Mouse (Mus musculus) liver, embryonic 11.5 days (tissue): Measurements from ENCODE around the gene Tal1. TPM values are rescaled to one million over a fixed set of nuclear protein-coding genes. Genes with fewer than 3 reads are reported as not detected.
A peak's percentile ranks its signal among the peaks of the same experiment; 100 is the strongest.

Experiments
- ATAC-seq: fragments of 200-750 bp; cut with Nextera tagmentation; replicated peaks from 2 replicates; pipeline ENCODE4 v1.8.0; 2017; ENCODE audit warnings: moderate number of reproducible peaks, mild to moderate bottlenecking, moderate TSS enrichment, moderate library complexity; ENCODE audit not compliant: low FRiP score
- DNase-seq: peaks from one replicate; pipeline ENCODE4 v3.0.0-alpha.2; 2017; ENCODE audit warnings: low spot score
- H3K27ac ChIP-seq: fragments of 300-500 bp; sonication (generic); 2 replicates; pipeline ENCODE4 v1.5.1; 2014; ENCODE audit warnings: mild to moderate bottlenecking, low read depth, low read length, control low read depth
- H3K27me3 ChIP-seq: fragments of 300-500 bp; sonication (generic); replicated peaks from 2 replicates; pipeline ENCODE4 v1.6.1; 2014; ENCODE audit warnings: low read length, mixed read lengths; ENCODE audit not compliant: control insufficient read depth, insufficient read depth
- H3K36me3 ChIP-seq: fragments of 300-500 bp; sonication (generic); 2 replicates; pipeline ENCODE4 v1.6.1; 2014; ENCODE audit warnings: mild to moderate bottlenecking, low read length, moderate library complexity, mixed read lengths; ENCODE audit not compliant: control insufficient read depth, insufficient read depth
- H3K4me1 ChIP-seq: fragments of 300-500 bp; sonication (generic); replicated peaks from 2 replicates; pipeline ENCODE4 v1.6.1; 2014; ENCODE audit warnings: low read length, mixed read lengths; ENCODE audit not compliant: control insufficient read depth, insufficient read depth
- H3K4me2 ChIP-seq: fragments of 300-500 bp; sonication (generic); 2 replicates; pipeline ENCODE4 v1.6.1; 2014; ENCODE audit warnings: mild to moderate bottlenecking, control low read depth, moderate library complexity
- H3K4me3 ChIP-seq: fragments of 300-500 bp; sonication (generic); 2 replicates; pipeline ENCODE4 v1.5.1; 2014; ENCODE audit warnings: low read depth, low read length, control low read depth
- H3K9ac ChIP-seq: fragments of 300-500 bp; sonication (generic); 2 replicates; pipeline ENCODE4 v1.6.1; 2014; ENCODE audit warnings: low read depth, low read length, control low read depth
- H3K9me3 ChIP-seq: fragments of 300-500 bp; sonication (generic); 2 replicates; pipeline ENCODE4 v1.6.1; 2016; ENCODE audit warnings: low read length, inconsistent platforms, mixed read lengths; ENCODE audit not compliant: control insufficient read depth
- WGBS: fragments of 180-500 bp; shearing (Covaris S2); extraction: QIAGEN DNeasy Blood & Tissue Kit; methylation state at CpG from one replicate; pipeline ENCODE4 v1.1.7; 2014; 5-methylcytosine and 5-hydroxymethylcytosine counted together
- polyA plus RNA-seq: library from polyadenylated mRNA; unstranded; fragments of >200 nt; fragmentation: Nextera tagmentation; extraction: Ambion mirVana; gene quantifications from 2 replicates; pipeline ENCODE4 v1.2.1, GENCODE M21; 2014

Tal1 gene
- polyA plus RNA-seq, 1 experiment from 2014 or later, result 42.7 TPM

GRCm38 (mm10) chr4:115079821-115080349 lies 23.7 kb downstream of the Tal1 start:
- Histone ChIP-seq H3K9me3 (no peaks in the 10 kb centered on the region), H3K4me3 (no peak overlapping the region), H3K4me1 (peaks cover 21% of the 10 kb centered on the region), H3K27me3 (no peaks in the 10 kb centered on the region), H3K4me2 (no peak overlapping the region), H3K9ac (no peak overlapping the region; the same call in 1 of the 2 replicates), H3K36me3 (no peaks in the 10 kb centered on the region), H3K27ac (no peak overlapping the region)
- WGBS, result 49% methylated on average over 5 of the region's 5 CpGs
- ATAC-seq (no peak), DNase-seq (no peak)

- H3K4me1 ChIP-seq, result peaks cover 11% of the 10 kb centered on the region
- no peaks in the 10 kb centered on the region for H3K27me3 ChIP-seq
- WGBS, result 94% methylated on average over 3 of the region's 3 CpGs
- H3K9me3 ChIP-seq, result no peaks in the 10 kb centered on the region
- ATAC-seq, result no peak
- DNase-seq, result no peak
- no peak overlapping the region for H3K27ac ChIP-seq
- H3K4me2 ChIP-seq, result no peak overlapping the region
- H3K4me3 ChIP-seq, result no peak overlapping the region
- H3K36me3 ChIP-seq, result no peaks in the 10 kb centered on the region
- H3K9ac ChIP-seq, result no peak overlapping the region
These were observed 26.8 kb downstream of the Tal1 start for GRCm38 (mm10) chr4:115083031-115083430.

DNA sequence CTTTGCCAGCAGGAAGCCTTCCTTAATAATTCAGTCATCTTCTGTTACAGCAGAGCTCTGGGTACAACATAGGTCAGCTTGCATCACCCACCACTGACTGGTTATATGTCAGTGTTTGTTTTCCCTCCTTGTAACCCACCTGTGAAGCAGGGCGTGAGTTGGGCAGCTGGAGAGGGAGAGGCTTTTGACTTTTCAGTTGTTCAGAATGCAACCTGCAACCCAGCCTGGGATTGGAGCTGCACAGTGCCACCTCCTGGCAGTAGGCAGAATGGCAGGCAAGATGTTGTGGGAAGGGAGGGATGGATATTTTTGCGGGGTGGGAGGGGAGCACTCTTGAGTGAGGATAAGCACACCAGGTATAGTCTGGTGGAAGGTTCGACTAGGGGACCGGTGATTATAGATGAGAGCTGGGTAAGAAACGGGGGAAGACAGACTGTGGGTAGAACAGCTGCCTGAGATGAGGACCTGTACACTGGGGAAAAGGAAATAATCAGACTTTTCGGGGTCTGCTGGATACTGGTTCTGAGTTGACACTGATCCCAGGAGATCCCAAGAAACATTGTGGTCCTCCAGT lies 29.4 kb downstream of the Tal1 start:
- no peak overlapping the region for H3K4me2 ChIP-seq
- H3K9ac ChIP-seq, result no peak overlapping the region; the same call in 1 of the 2 replicates
- no peaks in the 10 kb centered on the region for H3K36me3 ChIP-seq
- H3K4me3 ChIP-seq, result no peak overlapping the region
- peak; percentile 75 for DNase-seq
- H3K9me3 ChIP-seq, result no peaks in the 10 kb centered on the region
- H3K27ac ChIP-seq, result no peak overlapping the region
- H3K27me3 ChIP-seq, result peaks cover 4% of the 10 kb centered on the region
- ATAC-seq, result peak; percentile 38
- 17% methylated on average over 6 of the region's 6 CpGs for WGBS
- peaks cover 11% of the 10 kb centered on the region for H3K4me1 ChIP-seq

DNA sequence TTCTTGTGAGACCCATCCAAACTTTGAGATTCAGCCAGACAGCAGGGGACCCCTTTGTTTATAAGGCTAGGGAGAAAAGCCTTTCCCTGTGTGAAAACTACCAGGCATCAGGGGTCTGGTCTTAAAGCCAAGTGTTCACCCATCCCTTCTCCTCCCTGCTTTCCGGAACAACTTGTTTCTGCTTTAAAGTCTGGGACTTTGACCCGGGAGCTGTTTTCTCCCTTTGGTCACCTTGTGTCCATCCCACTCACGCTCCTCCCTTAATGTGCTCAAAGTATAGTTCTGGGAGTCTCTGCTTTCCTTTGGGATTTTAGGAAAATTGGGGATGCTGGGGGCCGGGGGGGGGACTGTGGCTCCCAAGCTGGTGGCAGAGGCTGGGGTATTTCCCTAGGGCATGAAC lies 30.0 kb downstream of the Tal1 start:
- no peak for DNase-seq
- 68% methylated on average over 4 of the region's 4 CpGs for WGBS
- Histone ChIP-seq H3K27me3 (peaks cover 4% of the 10 kb centered on the region), H3K9ac (no peak overlapping the region), H3K36me3 (no peaks in the 10 kb centered on the region), H3K4me1 (peaks cover 12% of the 10 kb centered on the region), H3K4me2 (no peak overlapping the region), H3K27ac (no peak overlapping the region), H3K4me3 (no peak overlapping the region), H3K9me3 (no peaks in the 10 kb centered on the region)
- ATAC-seq, result no peak

DNA sequence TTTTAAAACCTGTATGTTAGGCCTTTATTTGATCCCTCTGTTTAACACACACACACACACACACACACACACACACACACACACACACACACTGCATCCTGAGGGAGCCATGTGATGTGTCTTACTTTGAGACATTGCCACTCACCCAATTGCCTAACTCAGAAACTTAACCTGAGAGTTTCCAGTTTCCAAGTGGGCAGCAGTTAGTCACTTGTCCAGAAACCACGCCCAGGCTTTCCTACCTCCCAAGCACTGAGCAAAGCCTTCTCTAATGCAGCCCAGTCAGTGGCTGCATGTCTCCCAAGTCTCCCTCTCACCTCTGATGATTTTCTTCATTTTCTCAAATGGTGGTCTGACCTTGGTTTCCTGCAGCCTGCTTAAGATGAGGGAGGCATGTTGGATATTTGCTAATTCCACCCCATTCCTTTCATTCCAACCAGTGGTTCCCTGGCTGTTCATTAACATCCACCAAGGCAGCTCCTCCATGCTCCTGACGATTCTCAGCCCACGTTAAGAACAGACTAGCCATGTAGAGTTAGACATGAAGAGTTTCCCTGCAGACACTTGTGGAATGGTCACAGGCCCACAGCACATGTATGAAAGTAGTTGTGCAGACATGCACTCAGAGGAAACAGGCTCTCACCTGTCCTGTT lies 30.7 kb downstream of the Tal1 start:
- no peak overlapping the region for H3K27ac ChIP-seq
- ATAC-seq, result no peak
- H3K9me3 ChIP-seq, result no peaks in the 10 kb centered on the region
- H3K9ac ChIP-seq, result no peak overlapping the region
- WGBS, result 60% methylated on average over 3 of the region's 3 CpGs
- no peaks in the 10 kb centered on the region for H3K36me3 ChIP-seq
- H3K4me1 ChIP-seq, result peaks cover 12% of the 10 kb centered on the region
- no peak for DNase-seq
- H3K4me2 ChIP-seq, result no peak overlapping the region
- H3K27me3 ChIP-seq, result peaks cover 4% of the 10 kb centered on the region
- no peak overlapping the region for H3K4me3 ChIP-seq

- WGBS, result 40% methylated on average over 11 of the region's 11 CpGs
- peak within 1 kb of the TSS; percentile 32 for H3K9ac ChIP-seq
- H3K4me3 ChIP-seq, result peak within 1 kb of the TSS; percentile 28
- peak within 1 kb of the TSS; percentile 28 for H3K4me2 ChIP-seq
- DNase-seq (no peak), ATAC-seq (peak; percentile 30; the same call in 1 of the 2 replicates)
- no peaks in the 10 kb centered on the region for H3K9me3 ChIP-seq
- peaks cover 4% of the 10 kb centered on the region for H3K27me3 ChIP-seq
- H3K27ac ChIP-seq, result 0 out of 2 replicates have a peak within 1 kb of the TSS, but pooled peaks have one; percentile 38
- H3K4me1 ChIP-seq, result peaks cover 24% of the 10 kb centered on the region
- H3K36me3 ChIP-seq, result no peaks in the 10 kb centered on the region
These were observed 32.5 kb downstream of the Tal1 start, which contains the start of gene Pdzk1ip1 for GRCm38 (mm10) chr4:115088611-115089338. Pdzk1ip1 (plus strand) TSS chr4:115088708.

DNA sequence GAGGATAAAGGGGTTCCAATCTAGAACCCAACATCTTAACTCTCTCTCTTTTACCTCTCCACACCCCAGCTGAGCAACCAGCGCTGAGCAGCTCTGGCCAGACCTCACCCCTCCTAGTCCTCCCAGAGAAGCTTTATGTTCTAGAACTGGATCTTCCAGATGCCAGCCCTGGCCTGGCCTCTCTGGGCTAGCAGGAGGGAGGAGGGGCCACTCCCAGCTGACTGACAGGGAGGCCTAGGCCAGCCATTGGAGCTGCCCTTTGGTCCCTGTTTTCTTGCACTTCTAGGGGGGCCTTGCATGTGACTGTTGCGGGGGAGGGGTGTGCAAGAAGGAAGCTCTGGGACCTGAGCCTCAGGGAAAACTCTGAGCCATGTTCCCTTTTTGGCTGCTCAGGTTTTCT lies 34.4 kb downstream of the Tal1 start:
- ATAC-seq (peak; percentile 5; the same call in 1 of the 2 replicates), DNase-seq (no peak)
- peak overlapping the region; percentile 33 for H3K4me2 ChIP-seq
- H3K4me3 ChIP-seq, result peak overlapping the region; percentile 2; the same call in 1 of the 2 replicates
- H3K9me3 ChIP-seq, result no peaks in the 10 kb centered on the region
- peaks cover 6% of the 10 kb centered on the region for H3K27me3 ChIP-seq
- H3K36me3 ChIP-seq, result no peaks in the 10 kb centered on the region
- peak overlapping the region; percentile 16; the same call in 1 of the 2 replicates for H3K27ac ChIP-seq
- H3K4me1 ChIP-seq, result peaks cover 38% of the 10 kb centered on the region
- H3K9ac ChIP-seq, result 0 out of 2 replicates have a peak overlapping the region, but pooled peaks have one; percentile 27
- WGBS, result 61% methylated on average over 2 of the region's 2 CpGs

- DNase-seq, result no peak
- Histone ChIP-seq H3K36me3 (no peaks in the 10 kb centered on the region), H3K9ac (no peak overlapping the region), H3K4me2 (peak overlapping the region; percentile 20; the same call in 1 of the 2 replicates), H3K4me1 (peaks cover 48% of the 10 kb centered on the region), H3K9me3 (no peaks in the 10 kb centered on the region), H3K27ac (peak overlapping the region; percentile 5; the same call in 1 of the 2 replicates), H3K4me3 (no peak overlapping the region), H3K27me3 (peaks cover 11% of the 10 kb centered on the region)
- WGBS, result 90% methylated on average over 3 of the region's 3 CpGs
- ATAC-seq, result no peak
These were observed 35.6 kb downstream of the Tal1 start for GRCm38 (mm10) chr4:115091806-115092205.
